In genomic region chr11:83534609-83535423, GRCm38 (mm10) we compare ENCODE assay signal across 8 mouse cellular contexts. TPM values are rescaled to one million over a fixed set of nuclear protein-coding genes. Genes with fewer than 3 reads are reported as not detected.
A peak's percentile ranks its signal among the peaks of the same experiment; 100 is the strongest.
DNase-seq lines count a peak whose midpoint lies in the region; ATAC-seq and TF ChIP-seq lines count a peak whose summit lies in the region.

No protein-coding gene starts in this region.

- H3K4me2 ChIP-seq in kidney, embryonic 16.5 days (replicated peaks; ENCODE audit: low read depth, low read length) = peak overlapping the region; percentile 27
- peak overlapping the region; percentile 10; the same call in 1 of the 2 replicates for H3K4me2 ChIP-seq in liver, postnatal 0 days (ENCODE audit: low read depth, low read length)

- ATAC-seq in kidney, embryonic 16.5 days (ENCODE audit: low FRiP score, low TSS enrichment) = peak; percentile 74
- peak; percentile 83 for ATAC-seq in liver, postnatal 0 days

- H3K79me2 ChIP-seq in MEL (ENCODE audit: control insufficient read depth, insufficient read depth, low read length, poor library complexity) = no peaks in the 10 kb centered on the region

- WGBS in kidney, embryonic 16.5 days = 32% methylated on average over 13 of the region's 13 CpGs
- WGBS in liver, postnatal 0 days (ENCODE audit: insufficient replicate concordance) = 51% methylated on average over 13 of the region's 13 CpGs

- no peak for TF ChIP-seq POLR2A in MEL (IDR thresholded peaks at IDR 0.05; ENCODE audit: control insufficient read depth in 1 of 2, insufficient read depth in 1 of 2, low read depth in 1 of 2, low read length in 2 of 2, poor library complexity in 1 of 2)

- H3K27me3 ChIP-seq in MEL (ENCODE audit: control insufficient read depth in 1 of 2, insufficient read depth in 2 of 2, low read length in 2 of 2) = no peaks in the 10 kb centered on the region; a peak in 1 of 4 replicates
- H3K27me3 ChIP-seq in kidney, embryonic 16.5 days (ENCODE audit: insufficient read depth, low read length) = no peaks in the 10 kb centered on the region
- H3K27me3 ChIP-seq in liver, postnatal 0 days (ENCODE audit: insufficient read depth, low read length) = no peaks in the 10 kb centered on the region

- DNase-seq in 3T3-L1 (ENCODE audit: low read depth, low spot score) (peak; percentile 98), MEL (ENCODE audit: low read depth, low spot score) (no peak)
- peak; percentile 56 to 73 for DNase-seq in cerebellum, postnatal 14 days
- DNase-seq in heart, adult 9 months (ENCODE audit: low spot score in 2 of 2) = peak; percentile 79 to 86
- DNase-seq in liver, postnatal 0 days = peak; percentile 71
- peak; percentile 68 to 75 for DNase-seq in right cerebral cortex, adult 2 months (ENCODE audit: low spot score in 2 of 2)
- DNase-seq in B cell, adult 2 months = no peak

- 0 out of 4 replicates have a peak, but pooled peaks cover 0 to 3% of the 10 kb centered on the region in 2 experiments for H3K4me1 ChIP-seq in MEL (ENCODE audit: control insufficient read depth in 1 of 2, insufficient read depth in 2 of 2, low read length in 2 of 2)
- H3K4me1 ChIP-seq in kidney, embryonic 16.5 days (ENCODE audit: insufficient read depth, low read length) = peaks cover 20% of the 10 kb centered on the region
- peaks cover 6% of the 10 kb centered on the region for H3K4me1 ChIP-seq in liver, postnatal 0 days (ENCODE audit: insufficient read depth)

- no peak for TF ChIP-seq EP300 in MEL (IDR thresholded peaks at IDR 0.05; ENCODE audit: low read depth in 1 of 2, low read length in 2 of 2)
- TF ChIP-seq EP300 in liver, postnatal 0 days (IDR thresholded peaks at IDR 0.05; ENCODE audit: low read depth) = no peak

- H3K4me3 ChIP-seq in MEL (ENCODE audit: control insufficient read depth in 1 of 2, insufficient read depth in 1 of 2, low read depth in 2 of 2, low read length in 2 of 2) = 0 out of 4 replicates have a peak overlapping the region, but pooled peaks of 1 of the 2 experiments have one; percentile 2
- H3K4me3 ChIP-seq in kidney, embryonic 16.5 days (ENCODE audit: low read length) = peak overlapping the region; percentile 19; the same call in 1 of the 2 replicates
- no peak overlapping the region for H3K4me3 ChIP-seq in liver, postnatal 0 days (ENCODE audit: low read depth, low read length)

- H3K9ac ChIP-seq in MEL (ENCODE audit: control insufficient read depth, low read depth, low read length, poor library complexity, severe bottlenecking) = no peak overlapping the region
- peak overlapping the region; percentile 39; the same call in 1 of the 2 replicates for H3K9ac ChIP-seq in kidney, embryonic 16.5 days (replicated peaks; ENCODE audit: low read length)
- H3K9ac ChIP-seq in liver, postnatal 0 days (replicated peaks) = no peak overlapping the region

- H3K27ac ChIP-seq in MEL (ENCODE audit: control insufficient read depth, low read depth, low read length) = no peak overlapping the region
- H3K27ac ChIP-seq in kidney, embryonic 16.5 days (ENCODE audit: low read length) = peak overlapping the region; percentile 48
- H3K27ac ChIP-seq in liver, postnatal 0 days (ENCODE audit: low read depth) = no peak overlapping the region

- no peaks in the 10 kb centered on the region for H3K36me3 ChIP-seq in MEL (ENCODE audit: control insufficient read depth in 1 of 2, insufficient read depth in 2 of 2, low read length in 2 of 2)
- no peaks in the 10 kb centered on the region for H3K36me3 ChIP-seq in kidney, embryonic 16.5 days (ENCODE audit: insufficient read depth, low read length)
- H3K36me3 ChIP-seq in liver, postnatal 0 days (replicated peaks; ENCODE audit: insufficient read depth, low read length) = no peaks in the 10 kb centered on the region

- no peaks in the 10 kb centered on the region for H3K9me3 ChIP-seq in MEL (replicated peaks; ENCODE audit: insufficient read depth, low read length)
- H3K9me3 ChIP-seq in kidney, embryonic 16.5 days (ENCODE audit: low read length) = no peaks in the 10 kb centered on the region
- no peaks in the 10 kb centered on the region for H3K9me3 ChIP-seq in liver, postnatal 0 days (ENCODE audit: low read length)

- no peak for TF ChIP-seq RAD21 in MEL (IDR thresholded peaks at IDR 0.05; ENCODE audit: low read depth, low read length)

- no peak for TF ChIP-seq CTCF in MEL (IDR thresholded peaks at IDR 0.05 in 2 of 3, conservative IDR thresholded peaks at IDR 0.05 in 1 of 3; ENCODE audit: control insufficient read depth in 1 of 3, insufficient read depth in 1 of 3, low read depth in 2 of 3, low read length in 3 of 3, poor library complexity in 1 of 3, severe bottlenecking in 1 of 3)
- TF ChIP-seq CTCF in liver, postnatal 0 days (IDR thresholded peaks at IDR 0.05; ENCODE audit: low read depth) = no peak

TF ChIP-seq in MEL, 35 proteins besides CTCF, POLR2A, EP300 and RAD21:
- TF ChIP-seq USF2 (IDR thresholded peaks at IDR 0.05; ENCODE audit: borderline replicate concordance in 1 of 2, insufficient read depth in 1 of 2, low read depth in 1 of 2, low read length in 2 of 2) = no peak
- no peak for TF ChIP-seq NRF1 (IDR thresholded peaks at IDR 0.05; ENCODE audit: insufficient read depth, low read depth, low read length, poor library complexity, severe bottlenecking)
- no peak for TF ChIP-seq JUND (IDR thresholded peaks at IDR 0.05; ENCODE audit: low read depth, low read length)
- TF ChIP-seq USF1 (IDR thresholded peaks at IDR 0.05; ENCODE audit: low read depth, low read length) = peak; percentile 28; the same call in 1 of the 2 replicates
- TF ChIP-seq ELF1 (IDR thresholded peaks at IDR 0.05; ENCODE audit: low read depth, low read length) = no peak

RNA-seq across cellular contexts. Expression of gene Ccl5, which starts 4.5 kb away (rescaled TPM):
- total RNA-seq in MEL (2012; rRNA removed) = not detected in 2 replicates
- polyA plus RNA-seq in MEL (2012; ENCODE audit: insufficient read depth in 1 of 2, insufficient read length in 2 of 2, low read depth in 1 of 2, low replicate concordance in 2 of 2, missing spikeins in 1 of 2) = under 1 TPM in 1 of 2 experiments, not detected in 1; 0.56 TPM
- 0.37 and 0.52 TPM in 2 replicates for polyA plus RNA-seq in kidney, embryonic 16.5 days (2015; fragmentation: Nextera tagmentation; extraction: Ambion mirVana)
- 8.6 and 12.7 TPM in 2 replicates for polyA plus RNA-seq in liver, postnatal 0 days (2015; fragmentation: Nextera tagmentation; extraction: Ambion mirVana)

RNA-seq across cellular contexts. Expression of gene Heatr9, which starts 12.8 kb away (rescaled TPM):
- total RNA-seq in MEL (2012; rRNA removed) = not detected in 2 replicates
- polyA plus RNA-seq in MEL (2012; ENCODE audit: insufficient read depth in 1 of 2, insufficient read length in 2 of 2, low read depth in 1 of 2, low replicate concordance in 2 of 2, missing spikeins in 1 of 2) = not detected
- 0.07 TPM in 1 of 2 replicates, not detected in the other for polyA plus RNA-seq in kidney, embryonic 16.5 days (2015; fragmentation: Nextera tagmentation; extraction: Ambion mirVana)
- not detected in 2 replicates for polyA plus RNA-seq in liver, postnatal 0 days (2015; fragmentation: Nextera tagmentation; extraction: Ambion mirVana)

RNA-seq across cellular contexts. Expression of gene Ccl9, which starts 43.6 kb away (rescaled TPM):
- 0.33 and 0.62 TPM in 2 replicates for total RNA-seq in MEL (2012; rRNA removed)
- 1 to 10 TPM in 1 of 2 experiments, not detected in 1; 1.7 TPM for polyA plus RNA-seq in MEL (2012; ENCODE audit: insufficient read depth in 1 of 2, insufficient read length in 2 of 2, low read depth in 1 of 2, low replicate concordance in 2 of 2, missing spikeins in 1 of 2)
- polyA plus RNA-seq in kidney, embryonic 16.5 days (2015; fragmentation: Nextera tagmentation; extraction: Ambion mirVana) = 2.2 and 3.5 TPM in 2 replicates
- 92.6 and 107 TPM in 2 replicates for polyA plus RNA-seq in liver, postnatal 0 days (2015; fragmentation: Nextera tagmentation; extraction: Ambion mirVana)

RNA-seq across cellular contexts. Expression of gene Ccl6, which starts 58.1 kb away (rescaled TPM):
- total RNA-seq in MEL (2012; rRNA removed) = not detected in 2 replicates
- not detected for polyA plus RNA-seq in MEL (2012; ENCODE audit: insufficient read depth in 1 of 2, insufficient read length in 2 of 2, low read depth in 1 of 2, low replicate concordance in 2 of 2, missing spikeins in 1 of 2)
- polyA plus RNA-seq in kidney, embryonic 16.5 days (2015; fragmentation: Nextera tagmentation; extraction: Ambion mirVana) = 5.3 and 5.4 TPM in 2 replicates
- 46.9 and 55.2 TPM in 2 replicates for polyA plus RNA-seq in liver, postnatal 0 days (2015; fragmentation: Nextera tagmentation; extraction: Ambion mirVana)

Comparison
In these comparisons a context has a peak if more than half of its experiments do, and no peak if none do; other contexts are left out.
1. DNase-seq: peak in 3T3-L1 (single experiment), cerebellum, postnatal 14 days (2 of 2), heart, adult 9 months (2 of 2), liver, postnatal 0 days (single experiment) and right cerebral cortex, adult 2 months (2 of 2); none in MEL (single experiment) and B cell, adult 2 months (0 of 2).
2. RNA of gene Ccl9, which starts 43.6 kb away (polyA plus RNA-seq): 92.6 to 107 TPM in liver, postnatal 0 days; 2.2 to 3.5 TPM in kidney, embryonic 16.5 days and 1.7 TPM in MEL; every median in the first group is over 10 times any median in the second.